In genomic region chr6:145275586-145276219, GRCm38 (mm10) we compare ENCODE assay signal across 8 mouse cellular contexts. TPM values are rescaled to one million over a fixed set of nuclear protein-coding genes. Genes with fewer than 3 reads are reported as not detected.
DNase-seq lines count a peak whose midpoint lies in the region; ATAC-seq and TF ChIP-seq lines count a peak whose summit lies in the region.

No protein-coding gene starts in this region.

- no peak overlapping the region; the same call in 1 of the 2 replicates for H3K27ac ChIP-seq in gastrocnemius, adult 2 months

- peaks cover 71% of the 10 kb centered on the region for H3K4me1 ChIP-seq in E14TG2a.4 (replicated peaks; ENCODE audit: low read depth, low read length)
- H3K4me1 ChIP-seq in megakaryocyte, embryonic 14.5 days: peaks cover 86% of the 10 kb centered on the region

- no peak for TF ChIP-seq CTCF in gastrocnemius, adult 2 months (IDR thresholded peaks at IDR 0.05)
- no peak for TF ChIP-seq CTCF in E14TG2a.4 (conservative IDR thresholded peaks at IDR 0.05; ENCODE audit: low read length)

- ATAC-seq in granulocyte monocyte progenitor cell, adult 5-6 weeks (replicated peaks; ENCODE audit: poor library complexity, severe bottlenecking): peak; percentile 15
- ATAC-seq in frontal cortex, adult (ENCODE audit: low TSS enrichment): no peak

- 0 out of 2 replicates have a peak, but pooled peaks cover 4% of the 10 kb centered on the region for H3K27me3 ChIP-seq in E14TG2a.4 (ENCODE audit: insufficient read depth, low read length)
- H3K27me3 ChIP-seq in megakaryocyte, embryonic 14.5 days (replicated peaks): no peaks in the 10 kb centered on the region

- peak overlapping the region; percentile 53 for H3K4me3 ChIP-seq in gastrocnemius, adult 2 months
- peak overlapping the region; percentile 18 for H3K4me3 ChIP-seq in E14TG2a.4 (replicated peaks; ENCODE audit: low read length)
- peak overlapping the region; percentile 88 for H3K4me3 ChIP-seq in megakaryocyte, embryonic 14.5 days (replicated peaks)

- H3K9me3 ChIP-seq in E14TG2a.4 (ENCODE audit: low read length): no peaks in the 10 kb centered on the region
- no peaks in the 10 kb centered on the region for H3K9me3 ChIP-seq in megakaryocyte, embryonic 14.5 days

- DNase-seq in gastrocnemius, adult 2 months: no peak
- DNase-seq in gastrocnemius, adult 8-10 months (ENCODE audit: low spot score in 2 of 2): no peak
- no peak for DNase-seq in layer of hippocampus, adult 9-11 months
- DNase-seq in layer of hippocampus, adult 11-12 months (ENCODE audit: low spot score): no peak

- intact Hi-C loops in gastrocnemius, adult 2 months (cut with DNase I): no loop called here

- H3K36me3 ChIP-seq in E14TG2a.4 (ENCODE audit: insufficient read depth, low read length): no peaks in the 10 kb centered on the region
- H3K36me3 ChIP-seq in megakaryocyte, embryonic 14.5 days (replicated peaks; ENCODE audit: low read length): no peaks in the 10 kb centered on the region

RNA-seq across cellular contexts. Expression of gene Kras, which starts 25.7 kb away (rescaled TPM):
- 10 to 100 TPM; 13.2 to 21.2 TPM for total RNA-seq in gastrocnemius, adult 2 months (2021)
- total RNA-seq in gastrocnemius, adult 8-10 months (2022): 10 to 100 TPM; 11.7 to 23.7 (median 13.9) TPM
- 23.1 and 47.7 TPM in 2 replicates for total RNA-seq in granulocyte monocyte progenitor cell, adult 5-6 weeks (2014; fragmentation: Nextera tagmentation)
- 14.2 and 27.2 TPM in 2 replicates for total RNA-seq in granulocyte monocyte progenitor cell, adult 5-6 weeks (2017)
- polyA plus RNA-seq in megakaryocyte, embryonic 14.5 days (2012; ENCODE audit: insufficient read depth, low replicate concordance): 27.2 and 54.3 TPM in 2 replicates

Comparison
In these comparisons a context has a peak if more than half of its experiments do, and no peak if none do; other contexts are left out.
1. H3K4me3 ChIP-seq: peak in every context shown above with its lines; median percentile 88 in megakaryocyte, embryonic 14.5 days; 53 in gastrocnemius, adult 2 months; 18 in E14TG2a.4.